Mouse (Mus musculus) heart, embryonic 14.5 days (tissue): ENCODE results near the gene Jsrp1. TPM values are rescaled to one million over a fixed set of nuclear protein-coding genes. Genes with fewer than 3 reads are reported as not detected.

ENCODE experiments used
- ATAC-seq: fragments of 200-750 bp; cut with Nextera tagmentation; 2 replicates; pipeline ENCODE4 v1.8.0; 2017; ENCODE audit warnings: low read depth, moderate TSS enrichment; ENCODE audit not compliant: insufficient number of reproducible peaks, insufficient read depth, low FRiP score
- H3K27ac ChIP-seq, 2 experiments: fragments of 200-500 bp in 1 of 2; fragments of 300-500 bp in 1 of 2; sonication (generic) in 1 of 2; replicated peaks in 1 of 2; 2 replicates each; pipeline ENCODE4 v1.5.1; 2012 to 2014; ENCODE audit warnings: low read depth in 2 of 2, low read length in 2 of 2, control low read depth in 1 of 2, mild to moderate bottlenecking in 1 of 2, mixed read lengths in 1 of 2; ENCODE audit not compliant: control insufficient read depth in 1 of 2, insufficient read depth in 1 of 2
- H3K27me3 ChIP-seq: fragments of 300-500 bp; sonication (generic); 2 replicates; pipeline ENCODE4 v1.6.1; 2014; ENCODE audit warnings: mild to moderate bottlenecking, low read length, control low read depth; ENCODE audit not compliant: control insufficient read depth, insufficient read depth
- H3K36me3 ChIP-seq: fragments of 300-500 bp; sonication (generic); 2 replicates; pipeline ENCODE4 v1.6.1; 2014; ENCODE audit warnings: mild to moderate bottlenecking, control low read depth, low read length, mixed read lengths; ENCODE audit not compliant: control insufficient read depth, insufficient read depth
- H3K4me1 ChIP-seq, 2 experiments: fragments of 200-500 bp in 1 of 2; fragments of 300-500 bp in 1 of 2; sonication (generic) in 1 of 2; 2 replicates each; pipeline ENCODE4 v1.6.1; 2012 to 2014; ENCODE audit warnings: low read length in 2 of 2, control low read depth in 1 of 2, mixed read lengths in 1 of 2; ENCODE audit not compliant: control insufficient read depth in 2 of 2, insufficient read depth in 2 of 2
- H3K4me2 ChIP-seq: fragments of 300-500 bp; sonication (generic); 2 replicates; pipeline ENCODE4 v1.6.1; 2014; ENCODE audit warnings: mild to moderate bottlenecking, low read length
- H3K4me3 ChIP-seq, 2 experiments: fragments of 200-500 bp in 1 of 2; fragments of 300-500 bp in 1 of 2; sonication (generic) in 1 of 2; 2 replicates each; pipeline ENCODE4 v1.5.1; 2012 to 2014; ENCODE audit warnings: low read length in 2 of 2, mild to moderate bottlenecking in 2 of 2, control low read depth in 1 of 2, low read depth in 1 of 2, moderate library complexity in 1 of 2; ENCODE audit not compliant: control insufficient read depth in 1 of 2, insufficient read depth in 1 of 2
- H3K9ac ChIP-seq: fragments of 300-500 bp; sonication (generic); 2 replicates; pipeline ENCODE4 v1.6.1; 2014; ENCODE audit warnings: mild to moderate bottlenecking, low read length
- H3K9me3 ChIP-seq: fragments of 300-500 bp; sonication (generic); 2 replicates; pipeline ENCODE4 v1.6.1; 2016; ENCODE audit warnings: low read length, control low read depth; ENCODE audit not compliant: control insufficient read depth
- WGBS: fragments of 180-500 bp; shearing (Covaris S2); extraction: QIAGEN DNeasy Blood & Tissue Kit; methylation state at CpG from one replicate; pipeline ENCODE4 v1.1.7; 2014; 5-methylcytosine and 5-hydroxymethylcytosine counted together
- polyA plus RNA-seq: library from polyadenylated mRNA; unstranded; fragments of >200 nt; fragmentation: Nextera tagmentation; extraction: Ambion mirVana; gene quantifications from 2 replicates; pipeline ENCODE4 v1.2.1, GENCODE M21; 2014

Gene Jsrp1
- polyA plus RNA-seq, 1 experiment from 2014 or later = 5.5 TPM

- Histone ChIP-seq H3K9me3 (no peaks in the 10 kb centered on the region), H3K4me3 (no peak overlapping the region), H3K27me3 (no peaks in the 10 kb centered on the region), H3K9ac (no peak overlapping the region; the same call in 1 of the 2 replicates), H3K27ac (no peak overlapping the region), H3K4me2 (peak overlapping the region; percentile 92), H3K36me3 (peaks cover 67% of the 10 kb centered on the region), H3K4me1 (peaks cover 10 to 26% of the 10 kb centered on the region in 2 experiments)
- ATAC-seq = no peak
- whole genome bisulfite sequencing = 80% methylated on average over 9 of the region's 9 CpGs
These were observed 16.9 kb downstream of the Jsrp1 start for GRCm38 (mm10) chr10:80796307-80796848.

- Histone ChIP-seq H3K27ac (no peak overlapping the region), H3K9ac (no peak overlapping the region), H3K36me3 (peaks cover 73% of the 10 kb centered on the region), H3K27me3 (no peaks in the 10 kb centered on the region), H3K4me3 (no peak overlapping the region), H3K9me3 (no peaks in the 10 kb centered on the region), H3K4me2 (no peak overlapping the region), H3K4me1 (peaks cover 12 to 35% of the 10 kb centered on the region in 2 experiments)
- ATAC-seq = no peak
- WGBS = 89% methylated on average over 8 of the region's 8 CpGs
These were observed 18.5 kb downstream of the Jsrp1 start for GRCm38 (mm10) chr10:80794750-80795149.

GRCm38 (mm10) chr10:80793803-80794202 is 19.5 kb downstream of the Jsrp1 start:
- Histone ChIP-seq H3K9ac (no peak overlapping the region), H3K27ac (no peak overlapping the region), H3K4me3 (no peak overlapping the region), H3K4me2 (no peak overlapping the region), H3K9me3 (no peaks in the 10 kb centered on the region), H3K36me3 (peaks cover 82% of the 10 kb centered on the region), H3K4me1 (peaks cover 10 to 29% of the 10 kb centered on the region in 2 experiments), H3K27me3 (no peaks in the 10 kb centered on the region)
- 76% methylated on average over 4 of the region's 4 CpGs for WGBS
- ATAC-seq = no peak

- no peak overlapping the region for H3K27ac ChIP-seq
- H3K9me3 ChIP-seq = no peaks in the 10 kb centered on the region
- H3K36me3 ChIP-seq = peaks cover 88% of the 10 kb centered on the region
- WGBS = 89% methylated on average over 13 of the region's 13 CpGs
- no peak for ATAC-seq
- H3K4me2 ChIP-seq = no peak overlapping the region
- no peak overlapping the region for H3K9ac ChIP-seq
- no peak overlapping the region for H3K4me3 ChIP-seq
- H3K4me1 ChIP-seq = peaks cover 10 to 29% of the 10 kb centered on the region in 2 experiments
- no peaks in the 10 kb centered on the region for H3K27me3 ChIP-seq
These were observed 20.1 kb downstream of the Jsrp1 start for GRCm38 (mm10) chr10:80793033-80793784.

- peaks cover 96% of the 10 kb centered on the region for H3K36me3 ChIP-seq
- H3K9ac ChIP-seq = peak overlapping the region; percentile 41; the same call in 1 of the 2 replicates
- no peaks in the 10 kb centered on the region for H3K9me3 ChIP-seq
- H3K4me2 ChIP-seq = no peak overlapping the region
- no peak for ATAC-seq
- H3K27me3 ChIP-seq = no peaks in the 10 kb centered on the region
- H3K27ac ChIP-seq = peak overlapping the region; percentile 40 to 68; a peak in 2 of 4 replicates
- H3K4me1 ChIP-seq = peaks cover 10 to 29% of the 10 kb centered on the region in 2 experiments
- H3K4me3 ChIP-seq = no peak overlapping the region
- 78% methylated on average over 41 of the region's 41 CpGs for WGBS
These were observed 20.9 kb downstream of the Jsrp1 start for GRCm38 (mm10) chr10:80792175-80793032.

- H3K9ac ChIP-seq = peak overlapping the region; percentile 41; the same call in 1 of the 2 replicates
- H3K27ac ChIP-seq = peak overlapping the region; percentile 40 to 68; a peak in 3 of 4 replicates
- no peak overlapping the region for H3K4me2 ChIP-seq
- peaks cover 99% of the 10 kb centered on the region for H3K36me3 ChIP-seq
- H3K9me3 ChIP-seq = no peaks in the 10 kb centered on the region
- H3K4me1 ChIP-seq = peaks cover 10 to 23% of the 10 kb centered on the region in 2 experiments
- peak; percentile 23 for ATAC-seq
- no peak overlapping the region for H3K4me3 ChIP-seq
- H3K27me3 ChIP-seq = no peaks in the 10 kb centered on the region
- WGBS = 45% methylated on average over 33 of the region's 33 CpGs
These were observed 21.7 kb downstream of the Jsrp1 start for GRCm38 (mm10) chr10:80791476-80792174.
